Mouse (Mus musculus) CH12.LX (cell line): ENCODE data around the gene Dnah8.

ENCODE experiments used
- CHD2 ChIP-seq: IDR thresholded peaks from 2 replicates; pipeline ENCODE4 v1.6.1; 2011; ENCODE audit warnings: low read length, improper control_type of control experiment
- CTCF ChIP-seq, 2 experiments: IDR thresholded peaks in 1 of 2; conservative IDR thresholded peaks in 1 of 2; 2 replicates each; pipeline ENCODE4 v1.5.1; 2011 to 2012; ENCODE audit warnings: low read depth in 2 of 2, low read length in 2 of 2, improper control_type of control experiment in 1 of 2, inconsistent platforms in 1 of 2, mild to moderate bottlenecking in 1 of 2, moderate library complexity in 1 of 2
- E2F4 ChIP-seq: IDR thresholded peaks from 2 replicates; pipeline ENCODE4 v1.6.1; 2011; ENCODE audit warnings: low read depth, low read length, improper control_type of control experiment; ENCODE audit not compliant: insufficient replicate concordance
- ELF1 ChIP-seq: IDR thresholded peaks from 2 replicates; pipeline ENCODE4 v1.6.1; 2014; ENCODE audit warnings: low read depth, mild to moderate bottlenecking, inconsistent platforms, low read length, improper control_type of control experiment
- RCOR1 ChIP-seq: conservative IDR thresholded peaks from 2 replicates; pipeline ENCODE4 v1.6.1; 2012; ENCODE audit warnings: low read depth, mild to moderate bottlenecking, inconsistent platforms, low read length, improper control_type of control experiment
- ZC3H11A ChIP-seq: IDR thresholded peaks from 2 replicates; pipeline ENCODE4 v1.6.1; 2012; ENCODE audit warnings: low read depth, mild to moderate bottlenecking, inconsistent platforms, low read length, improper control_type of control experiment

- TF ChIP-seq ZC3H11A (no peak), ELF1 (no peak), CTCF (conservative IDR thresholded peaks at IDR 0.05 in 1 of 2, IDR thresholded peaks at IDR 0.05 in 1 of 2; ENCODE audit: low read depth in 2 of 2, low read length in 2 of 2) (no peak), CHD2 (no peak), RCOR1 (no peak), E2F4 (no peak)
Measured at GRCm38 (mm10) chr17:30796616-30797015, 172.5 kb downstream of the Dnah8 start.
